Mouse (Mus musculus): Measurements from ENCODE around the gene Hpcal1. TPM values are rescaled to one million over a fixed set of nuclear protein-coding genes. Genes with fewer than 3 reads are reported as not detected.

Hpcal1 gene
- polyA plus RNA-seq, 1 experiment from 2014 or later, result 50.3 TPM

DNA sequence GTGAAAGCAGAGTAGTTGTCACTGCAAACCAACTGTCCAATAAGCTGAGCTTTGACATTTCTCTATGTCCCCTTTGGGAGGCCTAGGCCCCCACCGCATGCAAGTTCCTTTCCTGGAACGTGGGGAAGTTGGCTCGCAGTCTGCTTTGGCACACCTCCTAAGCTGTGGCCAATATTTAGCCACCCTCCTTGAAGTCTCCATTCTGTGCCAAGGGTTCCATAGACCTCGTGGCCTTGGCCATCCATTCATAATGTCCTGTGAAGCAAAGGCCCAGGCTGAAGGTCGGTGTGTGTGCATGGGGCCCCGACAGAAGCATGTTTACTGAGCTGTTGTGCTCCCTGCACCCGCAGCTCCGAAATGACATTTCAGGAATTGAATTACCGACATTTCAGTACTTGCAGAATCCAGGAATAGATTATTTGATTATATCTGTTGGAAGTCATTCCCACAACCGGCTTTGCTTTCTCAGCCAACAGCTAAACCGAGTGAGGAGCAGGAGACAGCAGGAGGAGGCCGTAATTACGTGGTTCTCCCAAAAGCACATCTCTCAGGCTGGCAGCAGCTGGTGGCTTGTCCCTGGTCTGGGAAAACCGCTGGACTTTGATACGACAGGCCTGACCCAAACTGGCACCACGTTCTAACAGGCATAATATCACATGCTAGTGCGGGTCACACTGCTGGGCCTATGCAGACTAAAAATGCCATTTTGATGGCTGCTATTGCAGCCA lies 51.1 kb downstream of the Hpcal1 start:
- no peak overlapping the region for H3K4me3 ChIP-seq (ENCODE audit: low read length)
- H3K4me1 ChIP-seq (ENCODE audit: control insufficient read depth, insufficient read depth, low read length), result peaks cover 38% of the 10 kb centered on the region
- H3K27ac ChIP-seq (ENCODE audit: low read length), result peak overlapping the region; percentile 9; the same call in 1 of the 2 replicates
- no peaks in the 10 kb centered on the region for H3K36me3 ChIP-seq (ENCODE audit: control insufficient read depth, insufficient read depth, low read length)
- H3K27me3 ChIP-seq (replicated peaks; ENCODE audit: control insufficient read depth, insufficient read depth, low read length), result no peaks in the 10 kb centered on the region
- no peak overlapping the region for H3K4me2 ChIP-seq (ENCODE audit: low read depth, low read length)
- 62% methylated on average over 17 of the region's 17 CpGs for WGBS
- no peaks in the 10 kb centered on the region for H3K9me3 ChIP-seq (ENCODE audit: control insufficient read depth, low read length)
- no peak overlapping the region for H3K9ac ChIP-seq (ENCODE audit: low read depth, low read length)
- no peak for ATAC-seq

DNA sequence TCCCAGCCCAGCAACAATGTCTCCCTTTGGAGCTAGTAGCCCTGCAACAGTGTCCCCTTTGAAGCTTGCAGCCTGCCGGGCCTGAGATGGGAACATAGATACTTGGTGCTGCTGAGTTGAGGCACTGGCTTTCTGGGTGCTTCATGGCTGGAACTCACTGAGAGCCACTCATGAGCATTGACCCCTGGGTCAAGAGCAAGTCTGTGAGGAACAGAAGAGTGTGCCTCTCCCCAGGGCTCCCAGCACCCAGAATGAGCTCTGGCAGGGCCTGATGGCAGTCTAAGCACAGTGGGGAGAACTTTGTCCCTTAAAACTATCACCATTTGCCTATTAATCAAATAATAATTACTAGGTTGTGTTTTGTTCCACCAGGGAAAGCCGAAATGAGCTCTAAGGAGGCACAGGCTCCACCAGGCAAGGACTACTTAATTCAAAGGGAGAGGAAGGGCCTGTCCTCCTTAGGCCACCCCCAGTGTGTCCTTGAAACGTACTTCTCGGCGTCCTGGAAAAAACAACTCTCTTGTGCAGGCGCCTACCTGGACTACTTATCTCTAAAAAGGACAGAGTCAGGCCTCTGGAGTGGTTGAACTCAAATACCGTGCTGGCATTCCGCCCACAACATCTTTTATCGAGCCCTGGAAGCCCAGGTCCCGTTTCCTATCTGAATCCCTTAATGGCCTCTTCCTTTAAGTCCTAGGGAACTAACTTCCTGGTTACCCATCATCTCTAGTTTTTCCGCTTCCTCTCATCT lies 52.1 kb downstream of the Hpcal1 start:
- Histone ChIP-seq H3K4me3 (ENCODE audit: low read length) (no peak overlapping the region), H3K9ac (ENCODE audit: low read depth, low read length) (0 out of 2 replicates have a peak overlapping the region, but pooled peaks have one; percentile 39), H3K9me3 (ENCODE audit: control insufficient read depth, low read length) (no peaks in the 10 kb centered on the region), H3K27ac (ENCODE audit: low read length) (peak overlapping the region; percentile 73), H3K36me3 (ENCODE audit: control insufficient read depth, insufficient read depth, low read length) (no peaks in the 10 kb centered on the region), H3K27me3 (replicated peaks; ENCODE audit: control insufficient read depth, insufficient read depth, low read length) (no peaks in the 10 kb centered on the region), H3K4me2 (ENCODE audit: low read depth, low read length) (no peak overlapping the region), H3K4me1 (ENCODE audit: control insufficient read depth, insufficient read depth, low read length) (peaks cover 45% of the 10 kb centered on the region)
- peak; percentile 32 for ATAC-seq
- 53% methylated on average over 11 of the region's 11 CpGs for WGBS

DNA sequence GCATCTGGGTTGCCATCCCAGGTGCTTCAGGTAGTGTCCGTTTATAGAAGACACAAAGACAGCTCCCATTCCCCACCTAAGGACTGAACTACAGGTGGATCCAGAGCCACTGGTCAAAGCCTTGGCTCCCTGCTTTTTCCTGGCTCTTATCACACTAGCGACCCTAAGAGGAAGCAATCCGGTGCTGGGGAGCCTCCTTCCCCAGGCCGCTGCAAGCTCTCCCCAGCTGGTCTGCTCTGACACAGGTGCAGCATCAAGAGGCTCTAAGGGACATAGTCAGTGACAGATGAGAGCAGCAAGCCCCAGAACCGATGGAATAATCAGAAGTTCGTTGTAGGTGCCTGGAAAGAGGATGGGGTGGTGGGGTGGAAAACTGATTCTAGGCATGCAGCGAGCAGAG lies 54.8 kb downstream of the Hpcal1 start:
- no peak overlapping the region for H3K9ac ChIP-seq (ENCODE audit: low read depth, low read length)
- H3K27ac ChIP-seq (ENCODE audit: low read length), result no peak overlapping the region
- H3K4me3 ChIP-seq (ENCODE audit: low read length), result no peak overlapping the region
- WGBS, result 73% methylated on average over 7 of the region's 7 CpGs
- no peaks in the 10 kb centered on the region for H3K36me3 ChIP-seq (ENCODE audit: control insufficient read depth, insufficient read depth, low read length)
- H3K4me2 ChIP-seq (ENCODE audit: low read depth, low read length), result no peak overlapping the region
- H3K4me1 ChIP-seq (ENCODE audit: control insufficient read depth, insufficient read depth, low read length), result peaks cover 52% of the 10 kb centered on the region
- no peak for ATAC-seq
- no peaks in the 10 kb centered on the region for H3K27me3 ChIP-seq (replicated peaks; ENCODE audit: control insufficient read depth, insufficient read depth, low read length)
- no peaks in the 10 kb centered on the region for H3K9me3 ChIP-seq (ENCODE audit: control insufficient read depth, low read length)

DNA sequence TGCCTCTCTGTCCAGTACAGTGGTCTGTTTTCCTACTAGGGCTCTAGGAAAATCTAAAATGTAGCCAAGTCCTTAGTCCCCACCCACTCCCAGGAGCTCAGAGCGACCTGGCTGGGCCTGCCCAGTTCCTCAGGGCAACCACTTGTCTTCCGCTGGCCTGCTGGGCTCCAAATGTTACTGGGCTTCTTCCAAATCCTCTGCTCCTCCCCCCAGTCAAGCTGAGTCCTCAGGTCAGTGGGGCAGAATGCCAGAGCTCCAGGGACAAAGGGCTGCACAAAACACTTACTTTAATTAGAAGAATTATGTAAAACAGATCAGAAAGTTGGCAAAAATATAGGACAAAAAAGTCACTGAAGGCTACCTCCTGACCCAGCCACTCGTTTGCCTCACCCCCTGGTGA lies 56.1 kb downstream of the Hpcal1 start:
- Histone ChIP-seq H3K4me2 (ENCODE audit: low read depth, low read length) (no peak overlapping the region), H3K4me3 (ENCODE audit: low read length) (no peak overlapping the region), H3K9ac (ENCODE audit: low read depth, low read length) (no peak overlapping the region), H3K36me3 (ENCODE audit: control insufficient read depth, insufficient read depth, low read length) (no peaks in the 10 kb centered on the region), H3K9me3 (ENCODE audit: control insufficient read depth, low read length) (no peaks in the 10 kb centered on the region), H3K27me3 (replicated peaks; ENCODE audit: control insufficient read depth, insufficient read depth, low read length) (no peaks in the 10 kb centered on the region), H3K27ac (ENCODE audit: low read length) (no peak overlapping the region; the same call in 1 of the 2 replicates), H3K4me1 (ENCODE audit: control insufficient read depth, insufficient read depth, low read length) (peaks cover 57% of the 10 kb centered on the region)
- no peak for ATAC-seq
- 19% methylated on average over 3 of the region's 3 CpGs for WGBS

DNA sequence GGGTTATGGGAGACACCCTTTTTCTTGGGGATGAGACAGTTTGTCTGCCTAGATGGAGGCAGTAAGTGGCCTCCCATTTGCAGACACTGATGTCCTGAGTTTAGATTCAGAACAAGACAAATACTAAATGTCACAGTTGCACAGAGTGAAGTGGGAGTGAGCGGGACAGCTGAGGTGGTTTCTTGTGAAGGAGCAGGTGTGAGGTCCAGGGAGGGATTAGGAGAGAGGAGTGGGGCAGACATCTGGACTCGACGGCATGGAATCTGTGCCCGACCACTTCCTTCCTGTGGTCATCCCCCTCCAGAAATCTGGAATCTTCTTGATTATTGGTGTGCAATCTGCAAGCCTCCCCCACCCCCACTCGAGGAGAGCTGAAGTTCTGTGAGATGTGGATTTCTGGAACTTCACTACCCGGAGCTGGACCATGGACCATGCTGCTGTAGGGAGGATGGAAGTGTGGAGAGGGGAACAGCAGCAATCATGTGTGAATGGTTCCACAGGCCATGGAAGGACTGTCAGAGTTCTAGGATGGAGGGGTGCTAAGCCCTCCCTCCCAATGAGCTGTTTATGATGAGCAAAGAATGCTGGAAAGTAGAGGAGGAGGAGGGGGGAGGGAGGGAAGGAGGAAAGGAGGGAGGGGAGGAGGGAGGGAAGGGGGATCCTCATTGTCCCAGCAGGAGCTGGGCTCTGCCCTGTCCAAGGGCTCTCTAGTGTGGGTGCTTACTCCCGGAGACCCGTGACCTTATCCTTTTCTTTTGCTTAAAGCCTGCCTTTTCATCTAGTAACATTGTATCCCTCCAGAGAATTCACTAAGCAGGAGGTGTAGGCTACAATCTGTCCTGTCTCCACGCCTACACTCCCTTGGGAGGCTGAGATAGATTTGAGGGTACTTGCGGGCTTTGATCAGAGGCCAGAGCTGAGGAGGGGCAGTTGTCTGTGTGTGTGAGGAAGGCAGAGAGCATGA lies 56.8 kb downstream of the Hpcal1 start:
- Histone ChIP-seq H3K4me1 (ENCODE audit: control insufficient read depth, insufficient read depth, low read length) (peaks cover 49% of the 10 kb centered on the region), H3K9me3 (ENCODE audit: control insufficient read depth, low read length) (no peaks in the 10 kb centered on the region), H3K27me3 (replicated peaks; ENCODE audit: control insufficient read depth, insufficient read depth, low read length) (no peaks in the 10 kb centered on the region), H3K4me3 (ENCODE audit: low read length) (no peak overlapping the region), H3K27ac (ENCODE audit: low read length) (no peak overlapping the region; the same call in 1 of the 2 replicates), H3K4me2 (ENCODE audit: low read depth, low read length) (no peak overlapping the region), H3K36me3 (ENCODE audit: control insufficient read depth, insufficient read depth, low read length) (no peaks in the 10 kb centered on the region), H3K9ac (ENCODE audit: low read depth, low read length) (no peak overlapping the region)
- no peak for ATAC-seq
- 46% methylated on average over 10 of the region's 10 CpGs for WGBS

DNA sequence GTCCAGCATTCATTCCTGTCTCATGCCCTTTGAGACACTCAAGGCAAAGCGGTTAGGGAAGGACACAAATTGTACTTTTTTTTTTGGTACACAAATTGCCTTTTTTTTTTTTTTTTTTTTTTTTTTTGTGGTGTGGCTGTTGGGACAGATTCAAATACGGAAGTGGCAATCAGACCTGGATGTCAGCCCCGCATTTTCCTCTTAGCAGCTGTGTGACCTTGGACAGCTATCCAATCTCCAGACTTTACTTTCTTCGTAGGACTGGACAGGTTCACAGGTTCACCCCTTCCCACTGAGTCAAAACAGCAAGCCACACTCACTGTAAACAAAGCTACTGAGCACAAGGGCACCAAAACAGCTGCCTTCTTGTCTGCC lies 57.5 kb downstream of the Hpcal1 start:
- H3K36me3 ChIP-seq (ENCODE audit: control insufficient read depth, insufficient read depth, low read length), result no peaks in the 10 kb centered on the region
- ATAC-seq, result no peak
- no peaks in the 10 kb centered on the region for H3K27me3 ChIP-seq (replicated peaks; ENCODE audit: control insufficient read depth, insufficient read depth, low read length)
- no peak overlapping the region for H3K4me2 ChIP-seq (ENCODE audit: low read depth, low read length)
- peaks cover 43% of the 10 kb centered on the region for H3K4me1 ChIP-seq (ENCODE audit: control insufficient read depth, insufficient read depth, low read length)
- H3K9ac ChIP-seq (ENCODE audit: low read depth, low read length), result no peak overlapping the region
- no peak overlapping the region for H3K4me3 ChIP-seq (ENCODE audit: low read length)
- 41% methylated on average over 4 of the region's 4 CpGs for WGBS
- H3K9me3 ChIP-seq (ENCODE audit: control insufficient read depth, low read length), result no peaks in the 10 kb centered on the region
- no peak overlapping the region for H3K27ac ChIP-seq (ENCODE audit: low read length)

DNA sequence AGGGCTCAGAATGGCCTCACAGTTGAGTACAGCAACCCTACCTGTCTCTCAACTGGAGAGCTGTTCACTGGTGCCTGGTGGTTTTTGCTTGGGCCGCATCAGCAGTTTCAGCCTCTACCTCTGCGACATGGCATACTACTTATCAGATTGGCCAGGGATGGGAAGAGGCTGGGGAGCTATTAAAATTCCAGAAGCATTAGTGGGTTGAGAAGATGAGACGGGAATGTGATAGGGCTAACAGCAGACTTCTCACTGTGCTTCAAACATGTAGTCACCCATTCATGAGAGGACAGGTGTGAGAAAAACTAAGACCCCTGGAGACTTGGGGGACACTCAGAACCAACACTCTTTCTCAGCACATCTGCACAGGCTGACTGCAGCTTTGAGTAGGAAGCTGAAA lies 59.1 kb downstream of the Hpcal1 start:
- 47% methylated on average over 3 of the region's 3 CpGs for WGBS
- Histone ChIP-seq H3K27me3 (replicated peaks; ENCODE audit: control insufficient read depth, insufficient read depth, low read length) (no peaks in the 10 kb centered on the region), H3K9me3 (ENCODE audit: control insufficient read depth, low read length) (no peaks in the 10 kb centered on the region), H3K27ac (ENCODE audit: low read length) (no peak overlapping the region), H3K4me1 (ENCODE audit: control insufficient read depth, insufficient read depth, low read length) (peaks cover 43% of the 10 kb centered on the region), H3K9ac (ENCODE audit: low read depth, low read length) (0 out of 2 replicates have a peak overlapping the region, but pooled peaks have one; percentile 11), H3K4me3 (ENCODE audit: low read length) (no peak overlapping the region), H3K36me3 (ENCODE audit: control insufficient read depth, insufficient read depth, low read length) (no peaks in the 10 kb centered on the region), H3K4me2 (ENCODE audit: low read depth, low read length) (no peak overlapping the region)
- peak; percentile 22 for ATAC-seq

DNA sequence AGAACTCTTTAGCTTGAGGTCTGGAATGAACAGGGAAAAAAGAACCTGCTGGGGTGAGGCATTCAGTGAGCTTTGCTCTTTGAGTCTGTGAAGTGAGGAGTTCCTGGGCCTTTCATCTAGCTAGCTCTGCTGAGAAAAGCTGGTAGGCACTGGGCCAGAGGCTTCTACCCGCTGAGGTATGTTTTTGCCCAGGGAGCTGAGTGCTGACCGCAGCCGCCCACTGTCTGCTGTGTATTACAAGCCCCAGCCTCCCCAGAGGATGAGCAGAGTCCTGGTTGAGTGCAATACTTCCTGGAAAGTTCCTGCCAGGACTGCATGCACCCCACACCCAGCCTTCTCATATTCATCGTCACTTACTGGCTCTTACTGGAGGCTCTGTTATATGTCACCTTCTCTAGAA lies 59.8 kb downstream of the Hpcal1 start:
- ATAC-seq, result peak; percentile 25
- Histone ChIP-seq H3K27ac (ENCODE audit: low read length) (0 out of 2 replicates have a peak overlapping the region, but pooled peaks have one; percentile 19), H3K27me3 (replicated peaks; ENCODE audit: control insufficient read depth, insufficient read depth, low read length) (no peaks in the 10 kb centered on the region), H3K9ac (ENCODE audit: low read depth, low read length) (0 out of 2 replicates have a peak overlapping the region, but pooled peaks have one; percentile 11), H3K36me3 (ENCODE audit: control insufficient read depth, insufficient read depth, low read length) (no peaks in the 10 kb centered on the region), H3K4me2 (ENCODE audit: low read depth, low read length) (no peak overlapping the region), H3K9me3 (ENCODE audit: control insufficient read depth, low read length) (no peaks in the 10 kb centered on the region), H3K4me3 (ENCODE audit: low read length) (no peak overlapping the region), H3K4me1 (ENCODE audit: control insufficient read depth, insufficient read depth, low read length) (peaks cover 43% of the 10 kb centered on the region)
- WGBS, result 59% methylated on average over 4 of the region's 4 CpGs

DNA sequence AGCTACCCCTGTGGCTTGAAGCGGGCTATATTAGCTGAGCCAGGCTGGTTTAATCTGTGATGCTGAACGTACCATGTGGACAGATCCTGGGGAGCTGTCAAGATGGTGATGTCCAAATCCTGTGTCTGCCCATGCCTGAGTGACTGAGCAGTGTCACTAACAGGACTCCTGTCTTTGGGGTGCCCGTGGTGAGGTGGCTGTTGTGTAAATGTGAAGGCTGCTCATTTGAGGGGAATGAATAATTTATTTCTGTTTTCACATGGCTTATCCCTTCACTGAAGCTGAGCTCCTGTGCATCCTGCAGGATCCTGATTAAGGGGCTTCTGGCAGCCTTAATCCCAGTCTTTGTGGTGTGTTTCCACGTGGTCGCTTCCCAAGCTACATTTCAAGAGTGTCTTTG lies 62.2 kb downstream of the Hpcal1 start:
- no peaks in the 10 kb centered on the region for H3K27me3 ChIP-seq (replicated peaks; ENCODE audit: control insufficient read depth, insufficient read depth, low read length)
- H3K9me3 ChIP-seq (ENCODE audit: control insufficient read depth, low read length), result no peaks in the 10 kb centered on the region
- H3K36me3 ChIP-seq (ENCODE audit: control insufficient read depth, insufficient read depth, low read length), result no peaks in the 10 kb centered on the region
- no peak for ATAC-seq
- no peak overlapping the region for H3K27ac ChIP-seq (ENCODE audit: low read length)
- H3K9ac ChIP-seq (ENCODE audit: low read depth, low read length), result no peak overlapping the region
- peaks cover 24% of the 10 kb centered on the region for H3K4me1 ChIP-seq (ENCODE audit: control insufficient read depth, insufficient read depth, low read length)
- WGBS, result 60% methylated on average over 5 of the region's 5 CpGs
- H3K4me2 ChIP-seq (ENCODE audit: low read depth, low read length), result no peak overlapping the region
- no peak overlapping the region for H3K4me3 ChIP-seq (ENCODE audit: low read length)

Data from intestine, embryonic 16.5 days (tissue).